Mouse (Mus musculus) stomach, embryonic 14.5 days (tissue): ENCODE data around the gene Cox7a1. TPM values are rescaled to one million over a fixed set of nuclear protein-coding genes. Genes with fewer than 3 reads are reported as not detected.

Experiments
- ATAC-seq: fragments of 200-750 bp; cut with Nextera tagmentation; 2 replicates; pipeline ENCODE4 v1.8.0; 2017; ENCODE audit warnings: low read depth, moderate TSS enrichment; ENCODE audit not compliant: insufficient number of reproducible peaks, insufficient read depth, low FRiP score
- H3K27ac ChIP-seq: fragments of 300-500 bp; sonication (generic); 2 replicates; pipeline ENCODE4 v1.5.1; 2014; ENCODE audit warnings: mild to moderate bottlenecking, low read length, moderate library complexity, mixed read lengths
- H3K27me3 ChIP-seq: fragments of 300-500 bp; sonication (generic); 2 replicates; pipeline ENCODE4 v1.6.1; 2014; ENCODE audit warnings: low read length, control low read depth, mixed read lengths; ENCODE audit not compliant: control insufficient read depth, insufficient read depth
- H3K36me3 ChIP-seq: fragments of 300-500 bp; sonication (generic); 2 replicates; pipeline ENCODE4 v1.6.1; 2014; ENCODE audit warnings: mild to moderate bottlenecking, control low read depth, low read length, moderate library complexity, mixed read lengths; ENCODE audit not compliant: control insufficient read depth, insufficient read depth
- H3K4me1 ChIP-seq: fragments of 300-500 bp; sonication (generic); 2 replicates; pipeline ENCODE4 v1.6.1; 2014; ENCODE audit warnings: low read length, control low read depth, mixed read lengths; ENCODE audit not compliant: control insufficient read depth, insufficient read depth
- H3K4me2 ChIP-seq: fragments of 300-500 bp; sonication (generic); replicated peaks from 2 replicates; pipeline ENCODE4 v1.6.1; 2014; ENCODE audit warnings: low read depth, low read length, control low read depth
- H3K4me3 ChIP-seq: fragments of 300-500 bp; sonication (generic); 2 replicates; pipeline ENCODE4 v1.5.1; 2014; ENCODE audit warnings: low read depth, low read length, control low read depth
- H3K9ac ChIP-seq: fragments of 300-500 bp; sonication (generic); replicated peaks from 2 replicates; pipeline ENCODE4 v1.6.1; 2014; ENCODE audit warnings: low read depth, mild to moderate bottlenecking, control low read depth, low read length, moderate library complexity, mixed read lengths
- H3K9me3 ChIP-seq: fragments of 300-500 bp; sonication (generic); 2 replicates; pipeline ENCODE4 v1.6.1; 2016; ENCODE audit warnings: low read depth, low read length, control low read depth; ENCODE audit not compliant: control insufficient read depth
- WGBS: fragments of 180-500 bp; shearing (Covaris S2); extraction: QIAGEN DNeasy Blood & Tissue Kit; methylation state at CpG from one replicate; pipeline ENCODE4 v1.1.7; 2014; 5-methylcytosine and 5-hydroxymethylcytosine counted together
- polyA plus RNA-seq: library from polyadenylated mRNA; unstranded; fragments of >200 nt; fragmentation: Nextera tagmentation; extraction: Ambion mirVana; gene quantifications from 2 replicates; pipeline ENCODE4 v1.2.1, GENCODE M21; 2014

Gene Cox7a1
- polyA plus RNA-seq, 1 experiment from 2014 or later: 5.7 TPM

GRCm38 (mm10) chr7:30217277-30217676 lies 33.3 kb downstream of the Cox7a1 start:
- Histone ChIP-seq H3K27me3 (no peaks in the 10 kb centered on the region), H3K9me3 (no peaks in the 10 kb centered on the region), H3K4me3 (no peak overlapping the region), H3K9ac (no peak overlapping the region), H3K4me2 (no peak overlapping the region), H3K36me3 (no peaks in the 10 kb centered on the region), H3K4me1 (no peaks in the 10 kb centered on the region), H3K27ac (no peak overlapping the region)
- no peak for ATAC-seq
- 75% methylated on average over 2 of the region's 2 CpGs for WGBS

GRCm38 (mm10) chr7:30219293-30220007 lies 35.5 kb downstream of the Cox7a1 start:
- Histone ChIP-seq H3K4me1 (no peaks in the 10 kb centered on the region), H3K4me3 (peak overlapping the region; percentile 42), H3K27me3 (no peaks in the 10 kb centered on the region), H3K4me2 (peak overlapping the region; percentile 94), H3K9ac (peak overlapping the region; percentile 42), H3K9me3 (no peaks in the 10 kb centered on the region), H3K36me3 (peaks cover 4% of the 10 kb centered on the region; the same call in 1 of the 2 replicates), H3K27ac (no peak overlapping the region)
- 4% methylated on average over 16 of the region's 16 CpGs for WGBS
- peak; percentile 56 for ATAC-seq

GRCm38 (mm10) chr7:30220008-30220356 lies 36.0 kb downstream of the Cox7a1 start:
- no peaks in the 10 kb centered on the region for H3K9me3 ChIP-seq
- H3K9ac ChIP-seq: peak overlapping the region; percentile 42
- no peak for ATAC-seq
- H3K4me1 ChIP-seq: no peaks in the 10 kb centered on the region
- H3K27me3 ChIP-seq: no peaks in the 10 kb centered on the region
- peak overlapping the region; percentile 94 for H3K4me2 ChIP-seq
- H3K36me3 ChIP-seq: peaks cover 4% of the 10 kb centered on the region; the same call in 1 of the 2 replicates
- 19% methylated on average over 11 of the region's 11 CpGs for WGBS
- H3K27ac ChIP-seq: no peak overlapping the region
- H3K4me3 ChIP-seq: peak overlapping the region; percentile 42

- no peak for ATAC-seq
- Histone ChIP-seq H3K4me3 (no peak overlapping the region), H3K36me3 (peaks cover 14% of the 10 kb centered on the region), H3K27me3 (no peaks in the 10 kb centered on the region), H3K9me3 (no peaks in the 10 kb centered on the region), H3K9ac (no peak overlapping the region), H3K27ac (no peak overlapping the region), H3K4me2 (no peak overlapping the region), H3K4me1 (no peaks in the 10 kb centered on the region)
- WGBS: 86% methylated on average over 3 of the region's 3 CpGs
Observed at GRCm38 (mm10) chr7:30221433-30221832, 37.5 kb downstream of the Cox7a1 start.

GRCm38 (mm10) chr7:30222205-30222604 lies 38.3 kb downstream of the Cox7a1 start:
- no peaks in the 10 kb centered on the region for H3K27me3 ChIP-seq
- H3K27ac ChIP-seq: no peak overlapping the region
- no peak for ATAC-seq
- H3K9me3 ChIP-seq: no peaks in the 10 kb centered on the region
- no peak overlapping the region for H3K9ac ChIP-seq
- WGBS: 91% methylated on average over 5 of the region's 5 CpGs
- H3K4me2 ChIP-seq: no peak overlapping the region
- H3K36me3 ChIP-seq: peaks cover 19% of the 10 kb centered on the region
- H3K4me1 ChIP-seq: no peaks in the 10 kb centered on the region
- no peak overlapping the region for H3K4me3 ChIP-seq

- no peak overlapping the region for H3K27ac ChIP-seq
- no peak for ATAC-seq
- no peaks in the 10 kb centered on the region for H3K27me3 ChIP-seq
- 93% methylated on average over 12 of the region's 12 CpGs for WGBS
- no peak overlapping the region for H3K4me3 ChIP-seq
- H3K9me3 ChIP-seq: no peaks in the 10 kb centered on the region
- H3K9ac ChIP-seq: no peak overlapping the region
- H3K4me1 ChIP-seq: no peaks in the 10 kb centered on the region
- no peak overlapping the region for H3K4me2 ChIP-seq
- H3K36me3 ChIP-seq: peaks cover 24% of the 10 kb centered on the region
Observed at GRCm38 (mm10) chr7:30224206-30224605, 40.3 kb downstream of the Cox7a1 start.

- Histone ChIP-seq H3K9ac (peak overlapping the region; percentile 41), H3K4me2 (peak overlapping the region; percentile 82), H3K27ac (0 out of 2 replicates have a peak overlapping the region, but pooled peaks have one; percentile 39), H3K27me3 (no peaks in the 10 kb centered on the region), H3K4me1 (peaks cover 14% of the 10 kb centered on the region; the same call in 1 of the 2 replicates), H3K9me3 (no peaks in the 10 kb centered on the region), H3K4me3 (peak overlapping the region; percentile 49), H3K36me3 (peaks cover 19% of the 10 kb centered on the region)
- ATAC-seq: peak; percentile 0; the same call in 1 of the 2 replicates
- under 1% methylated on average over 16 of the region's 16 CpGs for WGBS
Observed at GRCm38 (mm10) chr7:30231328-30231668, 47.4 kb downstream of the Cox7a1 start.

GRCm38 (mm10) chr7:30231669-30232454 lies 47.9 kb downstream of the Cox7a1 start, which contains the start of the genes Polr2i and Tbcb:
TSS of gene Polr2i (plus strand) at chr7:30231948.
TSS of gene Tbcb (minus strand) at chr7:30232272.
- peak within 1 kb of the TSS; percentile 49 for H3K4me3 ChIP-seq
- peak within 1 kb of the TSS; percentile 61 for H3K9ac ChIP-seq
- ATAC-seq: peak; percentile 95
- peak within 1 kb of the TSS; percentile 87 for H3K27ac ChIP-seq
- H3K9me3 ChIP-seq: no peaks in the 10 kb centered on the region
- peak within 1 kb of the TSS; percentile 86 for H3K4me2 ChIP-seq
- under 1% methylated on average over 67 of the region's 67 CpGs for WGBS
- peaks cover 14% of the 10 kb centered on the region; the same call in 1 of the 2 replicates for H3K4me1 ChIP-seq
- peaks cover 16% of the 10 kb centered on the region for H3K36me3 ChIP-seq
- H3K27me3 ChIP-seq: no peaks in the 10 kb centered on the region
